Comparison of ENCODE assay signal across 12 mouse cellular contexts in genomic region chr4:117427540-117427939, GRCm38 (mm10).
DNase-seq lines count a peak whose midpoint lies in the region; ATAC-seq and TF ChIP-seq lines count a peak whose summit lies in the region.
"Had no signal": no experiment of that assay in that cellular context is flagged by ENCODE, and none has a peak within 500 bp of the region (broad histone marks: within the 10 kb centered on the region; RNA-seq: fewer than 3 reads in every experiment).

No protein-coding gene starts in this region.

- TF ChIP-seq CTCF in liver, postnatal 0 days (IDR thresholded peaks at IDR 0.05; ENCODE audit: low read depth), result no peak

- H3K36me3 ChIP-seq in midbrain, embryonic 14.5 days (ENCODE audit: control insufficient read depth, insufficient read depth, low read length), result no peaks in the 10 kb centered on the region
- 0 out of 2 replicates have a peak, but pooled peaks cover 2% of the 10 kb centered on the region for H3K36me3 ChIP-seq in midbrain, embryonic 10.5 days
- no peaks in the 10 kb centered on the region for H3K36me3 ChIP-seq in liver, postnatal 0 days (replicated peaks; ENCODE audit: insufficient read depth, low read length)
- H3K36me3 ChIP-seq: lung, embryonic 15.5 days had no signal

- peak; percentile 93 for TF ChIP-seq EP300 in liver, postnatal 0 days (IDR thresholded peaks at IDR 0.05; ENCODE audit: low read depth)

- no peak overlapping the region for H3K27ac ChIP-seq in midbrain, embryonic 14.5 days (replicated peaks; ENCODE audit: low read depth, low read length)
- H3K27ac ChIP-seq in midbrain, embryonic 10.5 days (replicated peaks), result no peak overlapping the region
- no peak overlapping the region for H3K27ac ChIP-seq in liver, postnatal 0 days (ENCODE audit: low read depth)
- H3K27ac ChIP-seq: lung, embryonic 15.5 days had no signal

- H3K4me2 ChIP-seq in midbrain, embryonic 14.5 days (ENCODE audit: low read length), result 0 out of 2 replicates have a peak overlapping the region, but pooled peaks have one; percentile 4
- peak overlapping the region; percentile 22; the same call in 1 of the 2 replicates for H3K4me2 ChIP-seq in liver, postnatal 0 days (ENCODE audit: low read depth, low read length)
- H3K4me2 ChIP-seq: lung, embryonic 15.5 days had no signal

- intact Hi-C loops in left cerebral cortex, postnatal 4 days (cut with DNase I), result no loop called here

- ATAC-seq in midbrain, embryonic 14.5 days (ENCODE audit: low FRiP score, low TSS enrichment), result no peak
- peak; percentile 97 for ATAC-seq in granulocyte monocyte progenitor cell, adult 5-6 weeks (replicated peaks; ENCODE audit: poor library complexity, severe bottlenecking)
- ATAC-seq in liver, postnatal 0 days, result peak; percentile 77
- ATAC-seq: activated CD4-positive, CD25-positive, alpha-beta regulatory T cell, adult 4 months; intestine, embryonic 16.5 days had no signal

- WGBS in midbrain, embryonic 14.5 days, result 50% methylated on average over 12 of the region's 12 CpGs
- 76% methylated on average over 12 of the region's 12 CpGs for WGBS in midbrain, embryonic 10.5 days
- WGBS in liver, postnatal 0 days (ENCODE audit: insufficient replicate concordance), result 36% methylated on average over 12 of the region's 12 CpGs

- no peaks in the 10 kb centered on the region for H3K9me3 ChIP-seq in midbrain, embryonic 14.5 days (ENCODE audit: control insufficient read depth, low read length)
- H3K9me3 ChIP-seq in midbrain, embryonic 10.5 days (replicated peaks), result no peaks in the 10 kb centered on the region
- no peaks in the 10 kb centered on the region for H3K9me3 ChIP-seq in liver, postnatal 0 days (ENCODE audit: low read length)
- H3K9me3 ChIP-seq: lung, embryonic 15.5 days had no signal

- H3K27me3 ChIP-seq in midbrain, embryonic 14.5 days (ENCODE audit: control insufficient read depth, insufficient read depth, low read length), result peaks cover 50% of the 10 kb centered on the region
- peaks cover 64% of the 10 kb centered on the region for H3K27me3 ChIP-seq in midbrain, embryonic 10.5 days (ENCODE audit: low read depth, poor library complexity, severe bottlenecking)
- no peaks in the 10 kb centered on the region for H3K27me3 ChIP-seq in liver, postnatal 0 days (ENCODE audit: insufficient read depth, low read length)
- H3K27me3 ChIP-seq: lung, embryonic 15.5 days had no signal

- DNase-seq in midbrain, embryonic 14.5 days, result peak; percentile 58
- DNase-seq in midbrain, embryonic 10.5 days (ENCODE audit: low spot score), result no peak
- DNase-seq in liver, postnatal 0 days, result peak; percentile 21
- no peak for DNase-seq in right cerebral cortex, postnatal 25 days
- no peak for DNase-seq in cerebellum, postnatal 4 days (ENCODE audit: low spot score in 2 of 2)
- no peak for DNase-seq in left cerebral cortex, postnatal 4 days
- DNase-seq: gastrocnemius, postnatal 10 days; layer of hippocampus, postnatal 36 days had no signal

- 0 out of 2 replicates have a peak, but pooled peaks cover 2% of the 10 kb centered on the region for H3K4me1 ChIP-seq in midbrain, embryonic 14.5 days (ENCODE audit: control insufficient read depth, insufficient read depth, low read length)
- H3K4me1 ChIP-seq in midbrain, embryonic 10.5 days, result peaks cover 44% of the 10 kb centered on the region
- no peaks in the 10 kb centered on the region for H3K4me1 ChIP-seq in liver, postnatal 0 days (ENCODE audit: insufficient read depth)
- H3K4me1 ChIP-seq: lung, embryonic 15.5 days had no signal

- H3K9ac ChIP-seq in midbrain, embryonic 14.5 days (replicated peaks; ENCODE audit: low read length), result no peak overlapping the region
- H3K9ac ChIP-seq in liver, postnatal 0 days (replicated peaks), result no peak overlapping the region
- H3K9ac ChIP-seq: lung, embryonic 15.5 days had no signal

- H3K4me3 ChIP-seq in midbrain, embryonic 14.5 days (replicated peaks; ENCODE audit: low read depth, low read length), result no peak overlapping the region
- no peak overlapping the region for H3K4me3 ChIP-seq in midbrain, embryonic 10.5 days
- H3K4me3 ChIP-seq in liver, postnatal 0 days (ENCODE audit: low read depth, low read length), result no peak overlapping the region
- H3K4me3 ChIP-seq: lung, embryonic 15.5 days had no signal

Comparison
In these comparisons a context has a peak if more than half of its experiments do, and no peak if none do; other contexts are left out.
1. DNase-seq: peak in midbrain, embryonic 14.5 days (single experiment) and liver, postnatal 0 days (single experiment); none in midbrain, embryonic 10.5 days (single experiment), right cerebral cortex, postnatal 25 days (single experiment), cerebellum, postnatal 4 days (0 of 2) and left cerebral cortex, postnatal 4 days (single experiment).